Mouse (Mus musculus) midbrain, embryonic 11.5 days (tissue): Measurements from ENCODE around the gene Ube2l3. TPM values are rescaled to one million over a fixed set of nuclear protein-coding genes. Genes with fewer than 3 reads are reported as not detected.

Experiments
- ATAC-seq: fragments of 200-750 bp; cut with Nextera tagmentation; 2 replicates; pipeline ENCODE4 v1.8.0; 2017; ENCODE audit warnings: moderate TSS enrichment, moderate library complexity; ENCODE audit not compliant: low FRiP score
- DNase-seq: peaks from one replicate; pipeline ENCODE4 v3.0.0; 2015; ENCODE audit warnings: low spot score; ENCODE audit errors: missing footprints
- H3K27ac ChIP-seq: fragments of 300-500 bp; sonication (generic); 2 replicates; pipeline ENCODE4 v1.5.1; 2014; ENCODE audit warnings: low read depth, low read length
- H3K27me3 ChIP-seq: fragments of 300-500 bp; sonication (generic); 2 replicates; pipeline ENCODE4 v1.6.1; 2014; ENCODE audit warnings: mild to moderate bottlenecking, low read length, moderate library complexity, mixed read lengths; ENCODE audit not compliant: control insufficient read depth, insufficient read depth
- H3K36me3 ChIP-seq: fragments of 300-500 bp; sonication (generic); 2 replicates; pipeline ENCODE4 v1.6.1; 2014; ENCODE audit warnings: mild to moderate bottlenecking, low read length, moderate library complexity, mixed read lengths; ENCODE audit not compliant: control insufficient read depth, insufficient read depth
- H3K4me1 ChIP-seq: fragments of 300-500 bp; sonication (generic); 2 replicates; pipeline ENCODE4 v1.6.1; 2014; ENCODE audit warnings: low read length; ENCODE audit not compliant: control insufficient read depth, insufficient read depth
- H3K4me2 ChIP-seq: fragments of 300-500 bp; sonication (generic); 2 replicates; pipeline ENCODE4 v1.6.1; 2014; ENCODE audit warnings: mild to moderate bottlenecking, moderate library complexity
- H3K4me3 ChIP-seq: fragments of 300-500 bp; sonication (generic); 2 replicates; pipeline ENCODE4 v1.5.1; 2014; ENCODE audit warnings: low read depth, low read length
- H3K9ac ChIP-seq: fragments of 300-500 bp; sonication (generic); 2 replicates; pipeline ENCODE4 v1.6.1; 2014; ENCODE audit warnings: low read length
- H3K9me3 ChIP-seq: fragments of 300-500 bp; sonication (generic); 2 replicates; pipeline ENCODE4 v1.6.1; 2016; ENCODE audit warnings: low read length; ENCODE audit not compliant: control insufficient read depth
- WGBS: fragments of 180-500 bp; shearing (Covaris S2); extraction: QIAGEN DNeasy Blood & Tissue Kit; methylation state at CpG from one replicate; pipeline ENCODE4 v1.1.7; 2014; 5-methylcytosine and 5-hydroxymethylcytosine counted together
- polyA plus RNA-seq: library from polyadenylated mRNA; unstranded; fragments of >200 nt; fragmentation: Nextera tagmentation; extraction: Ambion mirVana; gene quantifications from 2 replicates; pipeline ENCODE4 v1.2.1, GENCODE M21; 2014

Gene Ube2l3
- polyA plus RNA-seq, 1 experiment from 2014 or later = 446 TPM

- ATAC-seq = no peak; the same call in 1 of the 2 replicates
- no peak overlapping the region for H3K27ac ChIP-seq
- 11% methylated on average over 24 of the region's 24 CpGs for WGBS
Measured at GRCm38 (mm10) chr16:17200121-17200952, 2.1 kb downstream of the Ube2l3 start.

GRCm38 (mm10) chr16:17193823-17194222 is 8.6 kb downstream of the Ube2l3 start:
- 96% methylated on average over 4 of the region's 4 CpGs for WGBS
- no peak for ATAC-seq
- no peak overlapping the region for H3K27ac ChIP-seq
- H3K36me3 ChIP-seq = peaks cover 2% of the 10 kb centered on the region; the same call in 1 of the 2 replicates
- H3K27me3 ChIP-seq = no peaks in the 10 kb centered on the region
- no peak overlapping the region for H3K9ac ChIP-seq
- no peaks in the 10 kb centered on the region for H3K4me1 ChIP-seq
- H3K9me3 ChIP-seq = no peaks in the 10 kb centered on the region
- H3K4me3 ChIP-seq = no peak overlapping the region
- H3K4me2 ChIP-seq = no peak overlapping the region
- DNase-seq = no peak

More at GRCm38 (mm10) chr16:17200121-17200952, 2.1 kb downstream of the Ube2l3 start:
- peak overlapping the region; percentile 88 for H3K4me2 ChIP-seq
- no peaks in the 10 kb centered on the region for H3K36me3 ChIP-seq
- H3K9ac ChIP-seq = peak overlapping the region; percentile 95
- peak; percentile 86 for DNase-seq
- H3K4me1 ChIP-seq = peaks cover 13% of the 10 kb centered on the region
- H3K9me3 ChIP-seq = no peaks in the 10 kb centered on the region
- peak overlapping the region; percentile 79 for H3K4me3 ChIP-seq
- no peaks in the 10 kb centered on the region for H3K27me3 ChIP-seq

GRCm38 (mm10) chr16:17185475-17185874 is 17.0 kb downstream of the Ube2l3 start:
- H3K36me3 ChIP-seq = 0 out of 2 replicates have a peak, but pooled peaks cover 6% of the 10 kb centered on the region
- no peak overlapping the region for H3K4me2 ChIP-seq
- ATAC-seq (no peak), DNase-seq (peak; percentile 60)
- no peaks in the 10 kb centered on the region for H3K9me3 ChIP-seq
- H3K27ac ChIP-seq = no peak overlapping the region
- H3K4me1 ChIP-seq = no peaks in the 10 kb centered on the region
- no peaks in the 10 kb centered on the region for H3K27me3 ChIP-seq
- H3K9ac ChIP-seq = no peak overlapping the region
- no peak overlapping the region for H3K4me3 ChIP-seq

GRCm38 (mm10) chr16:17183003-17183402 is 19.4 kb downstream of the Ube2l3 start:
- no peak for ATAC-seq
- 85% methylated on average over 3 of the region's 3 CpGs for WGBS

GRCm38 (mm10) chr16:17182136-17182535 is 20.3 kb downstream of the Ube2l3 start:
- no peak overlapping the region for H3K9ac ChIP-seq
- no peak overlapping the region for H3K4me2 ChIP-seq
- no peaks in the 10 kb centered on the region for H3K4me1 ChIP-seq
- H3K27me3 ChIP-seq = no peaks in the 10 kb centered on the region
- no peaks in the 10 kb centered on the region for H3K9me3 ChIP-seq
- DNase-seq (peak; percentile 65), ATAC-seq (no peak)
- no peak overlapping the region for H3K27ac ChIP-seq
- peaks cover 6% of the 10 kb centered on the region; the same call in 1 of the 2 replicates for H3K36me3 ChIP-seq
- no peak overlapping the region for H3K4me3 ChIP-seq
- WGBS = 97% methylated on average over 2 of the region's 2 CpGs

More at GRCm38 (mm10) chr16:17183003-17183402, 19.4 kb downstream of the Ube2l3 start:
- Histone ChIP-seq H3K9ac (no peak overlapping the region), H3K27me3 (no peaks in the 10 kb centered on the region), H3K9me3 (no peaks in the 10 kb centered on the region), H3K27ac (no peak overlapping the region), H3K36me3 (peaks cover 6% of the 10 kb centered on the region; the same call in 1 of the 2 replicates), H3K4me3 (no peak overlapping the region), H3K4me1 (no peaks in the 10 kb centered on the region), H3K4me2 (no peak overlapping the region)
- DNase-seq = no peak

GRCm38 (mm10) chr16:17181382-17181781 is 21.1 kb downstream of the Ube2l3 start:
- ATAC-seq (no peak), DNase-seq (no peak)
- no peaks in the 10 kb centered on the region for H3K9me3 ChIP-seq
- no peak overlapping the region for H3K27ac ChIP-seq
- H3K4me1 ChIP-seq = no peaks in the 10 kb centered on the region
- no peaks in the 10 kb centered on the region for H3K27me3 ChIP-seq
- no peak overlapping the region for H3K4me2 ChIP-seq
- H3K4me3 ChIP-seq = no peak overlapping the region
- H3K9ac ChIP-seq = no peak overlapping the region
- WGBS = 94% methylated on average over 4 of the region's 4 CpGs
- peaks cover 3% of the 10 kb centered on the region; the same call in 1 of the 2 replicates for H3K36me3 ChIP-seq

GRCm38 (mm10) chr16:17179706-17180105 is 22.7 kb downstream of the Ube2l3 start:
- Histone ChIP-seq H3K9me3 (no peaks in the 10 kb centered on the region), H3K4me3 (no peak overlapping the region), H3K27ac (no peak overlapping the region), H3K9ac (no peak overlapping the region), H3K4me1 (no peaks in the 10 kb centered on the region), H3K36me3 (no peaks in the 10 kb centered on the region; the same call in 1 of the 2 replicates), H3K27me3 (no peaks in the 10 kb centered on the region), H3K4me2 (no peak overlapping the region)
- DNase-seq (peak; percentile 12), ATAC-seq (no peak)
- WGBS = 95% methylated on average over 3 of the region's 3 CpGs

GRCm38 (mm10) chr16:17177623-17178170 is 24.8 kb downstream of the Ube2l3 start:
- Histone ChIP-seq H3K27ac (no peak overlapping the region), H3K9me3 (no peaks in the 10 kb centered on the region), H3K4me1 (no peaks in the 10 kb centered on the region), H3K9ac (no peak overlapping the region), H3K4me2 (no peak overlapping the region), H3K27me3 (no peaks in the 10 kb centered on the region), H3K36me3 (no peaks in the 10 kb centered on the region; the same call in none of the 2 replicates), H3K4me3 (no peak overlapping the region)
- 100% methylated on average over 1 of the region's 1 CpGs for WGBS
- no peak for ATAC-seq
- DNase-seq = peak; percentile 65

GRCm38 (mm10) chr16:17175765-17176164 is 26.7 kb downstream of the Ube2l3 start:
- no peak for DNase-seq
- Histone ChIP-seq H3K27ac (no peak overlapping the region), H3K36me3 (peaks cover 2% of the 10 kb centered on the region), H3K4me2 (no peak overlapping the region), H3K4me3 (no peak overlapping the region), H3K9me3 (no peaks in the 10 kb centered on the region), H3K4me1 (no peaks in the 10 kb centered on the region), H3K27me3 (no peaks in the 10 kb centered on the region), H3K9ac (no peak overlapping the region)
- no peak for ATAC-seq
- 92% methylated on average over 2 of the region's 2 CpGs for WGBS
